Mouse (Mus musculus) CH12.LX (cell line): Measurements from ENCODE around the gene Olfr986. TPM values are rescaled to one million over a fixed set of nuclear protein-coding genes. Genes with fewer than 3 reads are reported as not detected.

Source experiments
- DNase-seq: peaks from one replicate; pipeline ENCODE4 v3.0.0-alpha.2; 2013; ENCODE audit errors: extremely low read depth
- H3K27ac ChIP-seq: 2 replicates; pipeline ENCODE4 v1.5.1; 2012; ENCODE audit warnings: low read depth, mild to moderate bottlenecking, control low read depth, moderate library complexity; ENCODE audit not compliant: insufficient read depth
- H3K27me3 ChIP-seq: replicated peaks from 2 replicates; pipeline ENCODE3; 2012; ENCODE audit warnings: inconsistent platforms
- H3K36me3 ChIP-seq, 2 experiments: replicated peaks in 1 of 2; 2 replicates each; pipeline versions ENCODE3 to v1.6.1; 2012; ENCODE audit warnings: inconsistent platforms in 1 of 2, low read length in 1 of 2, mild to moderate bottlenecking in 1 of 2, mixed read lengths in 1 of 2, moderate library complexity in 1 of 2; ENCODE audit not compliant: control insufficient read depth in 1 of 2, insufficient read depth in 1 of 2
- H3K4me1 ChIP-seq, 2 experiments: 2 replicates each; pipeline ENCODE4 v1.6.1; 2012; ENCODE audit warnings: inconsistent platforms in 1 of 2, moderate library complexity in 1 of 2; ENCODE audit not compliant: insufficient read depth in 2 of 2, control insufficient read depth in 1 of 2
- H3K4me2 ChIP-seq: 2 replicates; pipeline ENCODE4 v1.6.1; 2012; ENCODE audit warnings: low read depth, mild to moderate bottlenecking, control low read depth; ENCODE audit not compliant: poor library complexity, insufficient read depth, severe bottlenecking
- H3K4me3 ChIP-seq, 3 experiments: fragments of 150-350 bp in 1 of 3; sonication (generic) in 1 of 3; replicated peaks in 1 of 3; 2 replicates each; pipeline versions ENCODE3 to v1.5.1; 2011 to 2012; ENCODE audit warnings: low read depth in 2 of 3, low read length in 2 of 3, mild to moderate bottlenecking in 2 of 3, moderate library complexity in 2 of 3, control low read depth in 1 of 3, improper control_type of control experiment in 1 of 3, inconsistent platforms in 1 of 3, mixed read lengths in 1 of 3; ENCODE audit not compliant: poor library complexity in 1 of 3
- H3K79me2 ChIP-seq: replicated peaks from 2 replicates; pipeline ENCODE4 v1.6.1; 2012; ENCODE audit warnings: mild to moderate bottlenecking, moderate library complexity; ENCODE audit not compliant: control insufficient read depth, poor library complexity, insufficient read depth, severe bottlenecking; ENCODE audit errors: extremely low read depth
- H3K9ac ChIP-seq: 2 replicates; pipeline ENCODE4 v1.6.1; 2012; ENCODE audit warnings: low read depth, mild to moderate bottlenecking, control low read depth, moderate library complexity; ENCODE audit not compliant: insufficient read depth
- H3K9me3 ChIP-seq: replicated peaks from 2 replicates; pipeline ENCODE3; 2012; ENCODE audit warnings: low read length, inconsistent platforms, mixed read lengths
- EP300 ChIP-seq: IDR thresholded peaks from 2 replicates; pipeline ENCODE4 v1.6.1; 2011; ENCODE audit warnings: low read length, improper control_type of control experiment
- JUN ChIP-seq: IDR thresholded peaks from 2 replicates; pipeline ENCODE4 v1.6.1; 2011; ENCODE audit warnings: low read depth, mild to moderate bottlenecking, low read length, improper control_type of control experiment, moderate library complexity; ENCODE audit not compliant: insufficient read depth
- KAT2A ChIP-seq: IDR thresholded peaks from 2 replicates; pipeline ENCODE4 v1.6.1; 2012; ENCODE audit warnings: low read length, improper control_type of control experiment, inconsistent platforms; ENCODE audit not compliant: insufficient replicate concordance
- PAX5 ChIP-seq: IDR thresholded peaks from 2 replicates; pipeline ENCODE4 v1.6.1; 2012; ENCODE audit warnings: low read length, inconsistent platforms, mixed read lengths
- POLR2A ChIP-seq: IDR thresholded peaks from 2 replicates; pipeline ENCODE4 v1.6.1; 2011; ENCODE audit warnings: low read depth, mild to moderate bottlenecking, improper control_type of control experiment, low read length
- RCOR1 ChIP-seq: conservative IDR thresholded peaks from 2 replicates; pipeline ENCODE4 v1.6.1; 2012; ENCODE audit warnings: low read depth, mild to moderate bottlenecking, inconsistent platforms, low read length, improper control_type of control experiment
- USF2 ChIP-seq: conservative IDR thresholded peaks from 2 replicates; pipeline ENCODE4 v1.6.1; 2011; ENCODE audit warnings: low read depth, low read length, improper control_type of control experiment
- ZC3H11A ChIP-seq: IDR thresholded peaks from 2 replicates; pipeline ENCODE4 v1.6.1; 2012; ENCODE audit warnings: low read depth, mild to moderate bottlenecking, inconsistent platforms, low read length, improper control_type of control experiment
- ZKSCAN1 ChIP-seq: IDR thresholded peaks from 2 replicates; pipeline ENCODE4 v1.6.1; 2012; ENCODE audit warnings: low read depth, inconsistent platforms, low read length, improper control_type of control experiment, borderline replicate concordance
- ZNF384 ChIP-seq: IDR thresholded peaks from 2 replicates; pipeline ENCODE4 v1.6.1; 2012; ENCODE audit warnings: low read depth, low read length, improper control_type of control experiment, inconsistent platforms
- dilution Hi-C: fragments of 300-500 bp; cut with MboI; formaldehyde crosslinking; loops from 2 replicates; pipeline ENCODE4 v1.14.3; 2020; ENCODE audit warnings: low sequenced_read_pairs; ENCODE audit not compliant: extremely low pct_unique_long_range_greater_than_20kb, extremely low pct_ligation_motif_present
- in situ Hi-C: fragments of 300-500 bp; cut with MboI; formaldehyde crosslinking; loops from 3 replicates; pipeline ENCODE4 v1.14.3; 2019; ENCODE audit warnings: low sequenced_read_pairs, low pct_ligation_motif_present, low pct_unique_long_range_greater_than_20kb, mixed read lengths
- polyA plus RNA-seq: library from polyadenylated mRNA; unstranded; fragments of >175 nt; gene quantifications from 2 replicates; pipeline ENCODE4 v1.2.1, GENCODE M21; 2012; ENCODE audit warnings: low read depth; ENCODE audit not compliant: insufficient read length
- total RNA-seq, 2 experiments: library from RNA; depleted of rRNA; stranded (reverse); fragments of 300-350 nt in 1 of 2; fragments of >200 nt in 1 of 2; gene quantifications; 2 replicates each; pipeline ENCODE4 v1.2.3; 2012 to 2014

The Olfr986 gene
- total and polyA plus RNA-seq, 3 experiments = 0.04 TPM; not detected in 2

DNA sequence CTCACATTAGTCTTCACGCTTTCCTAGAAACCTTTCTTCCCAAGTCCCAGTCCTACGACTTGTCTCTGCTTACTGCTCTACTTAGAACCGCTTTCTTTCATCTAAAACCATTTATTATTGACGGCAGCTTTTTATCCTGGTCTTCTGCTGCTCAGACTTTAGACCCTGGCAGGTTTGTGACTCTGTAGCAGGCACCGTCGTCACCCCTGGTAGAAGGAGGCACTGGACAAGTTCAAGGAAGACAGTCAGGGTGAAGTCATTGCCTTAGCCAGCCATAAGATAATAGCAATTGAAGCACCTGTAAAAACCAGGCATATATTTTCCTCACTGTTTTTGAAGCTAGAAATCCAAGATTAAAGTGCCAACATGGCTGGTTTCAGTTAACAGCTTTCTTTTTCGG is 54.5 kb downstream of the Olfr986 start:
- Histone ChIP-seq H3K9ac (no peak overlapping the region), H3K9me3 (peaks cover 3% of the 10 kb centered on the region), H3K4me1 (no peaks in the 10 kb centered on the region), H3K4me2 (no peak overlapping the region), H3K27ac (no peak overlapping the region), H3K36me3 (no peaks in the 10 kb centered on the region), H3K27me3 (no peaks in the 10 kb centered on the region), H3K79me2 (no peaks in the 10 kb centered on the region), H3K4me3 (no peak overlapping the region)
- dilution Hi-C loops (no loop called here), in situ Hi-C loops (loop anchor here (25.0 kb wide), 1 partner anchor 352 kb away; no protein-coding TSS in a partner anchor)
- DNase-seq = no peak
- TF ChIP-seq USF2 = no peak
- TF ChIP-seq ZKSCAN1 = no peak
- TF ChIP-seq JUN = no peak
- TF ChIP-seq POLR2A = no peak
- TF ChIP-seq ZNF384 = no peak
- TF ChIP-seq EP300 = no peak
- TF ChIP-seq KAT2A = no peak
- no peak for TF ChIP-seq RCOR1
- TF ChIP-seq PAX5 = no peak
- no peak for TF ChIP-seq ZC3H11A

Other genes starting within 250 kb of the Olfr986 start
- not detected in 2 replicates for gene Olfr974, start 243.4 kb upstream of the Olfr986 start, total RNA-seq (2012; rRNA removed)
- not detected in 2 replicates for gene Olfr974, start 243.4 kb upstream of the Olfr986 start, total RNA-seq (2014; rRNA removed)
- not detected in 2 replicates for gene Olfr974, start 243.4 kb upstream of the Olfr986 start, polyA plus RNA-seq
- not detected in 2 replicates for gene Olfr975, start 228.9 kb upstream of the Olfr986 start, total RNA-seq (2012; rRNA removed)
- gene Olfr975, start 228.9 kb upstream of the Olfr986 start, total RNA-seq (2014; rRNA removed) = not detected in 2 replicates
- not detected in 2 replicates for gene Olfr975, start 228.9 kb upstream of the Olfr986 start, polyA plus RNA-seq
- not detected in 2 replicates for gene Olfr976, start 219.8 kb upstream of the Olfr986 start, total RNA-seq (2012; rRNA removed)
- not detected in 2 replicates for gene Olfr976, start 219.8 kb upstream of the Olfr986 start, total RNA-seq (2014; rRNA removed)
- gene Olfr976, start 219.8 kb upstream of the Olfr986 start, polyA plus RNA-seq = not detected in 2 replicates
- gene Olfr978, start 188.8 kb upstream of the Olfr986 start, total RNA-seq (2012; rRNA removed) = not detected in 2 replicates
- gene Olfr978, start 188.8 kb upstream of the Olfr986 start, total RNA-seq (2014; rRNA removed) = not detected in 2 replicates
- not detected in 2 replicates for gene Olfr978, start 188.8 kb upstream of the Olfr986 start, polyA plus RNA-seq
- not detected in 2 replicates for gene Olfr979, start 177.5 kb upstream of the Olfr986 start, total RNA-seq (2012; rRNA removed)
- gene Olfr979, start 177.5 kb upstream of the Olfr986 start, total RNA-seq (2014; rRNA removed) = not detected in 2 replicates
- not detected in 2 replicates for gene Olfr979, start 177.5 kb upstream of the Olfr986 start, polyA plus RNA-seq
- gene Olfr980, start 171.3 kb upstream of the Olfr986 start, total RNA-seq (2012; rRNA removed) = not detected in 2 replicates
- gene Olfr980, start 171.3 kb upstream of the Olfr986 start, total RNA-seq (2014; rRNA removed) = not detected in 2 replicates
- not detected in 2 replicates for gene Olfr980, start 171.3 kb upstream of the Olfr986 start, polyA plus RNA-seq
- not detected in 2 replicates for gene Olfr981, start 159.5 kb upstream of the Olfr986 start, total RNA-seq (2012; rRNA removed)
- not detected in 2 replicates for gene Olfr981, start 159.5 kb upstream of the Olfr986 start, total RNA-seq (2014; rRNA removed)
- not detected in 2 replicates for gene Olfr981, start 159.5 kb upstream of the Olfr986 start, polyA plus RNA-seq
- gene Olfr982, start 107.1 kb upstream of the Olfr986 start, total RNA-seq (2012; rRNA removed) = not detected in 2 replicates
- gene Olfr982, start 107.1 kb upstream of the Olfr986 start, total RNA-seq (2014; rRNA removed) = not detected in 2 replicates
- gene Olfr982, start 107.1 kb upstream of the Olfr986 start, polyA plus RNA-seq = 0.09 TPM in 1 of 2 replicates, not detected in the other
- gene Olfr983, start 87.3 kb upstream of the Olfr986 start, total RNA-seq (2012; rRNA removed) = not detected in 2 replicates
- not detected in 2 replicates for gene Olfr983, start 87.3 kb upstream of the Olfr986 start, total RNA-seq (2014; rRNA removed)
- gene Olfr983, start 87.3 kb upstream of the Olfr986 start, polyA plus RNA-seq = not detected in 2 replicates
- not detected in 2 replicates for gene Olfr984, start 66.7 kb upstream of the Olfr986 start, total RNA-seq (2012; rRNA removed)
- gene Olfr984, start 66.7 kb upstream of the Olfr986 start, total RNA-seq (2014; rRNA removed) = not detected in 2 replicates
- gene Olfr984, start 66.7 kb upstream of the Olfr986 start, polyA plus RNA-seq = not detected in 2 replicates
- gene Olfr985, start 50.7 kb upstream of the Olfr986 start, total RNA-seq (2012; rRNA removed) = not detected in 2 replicates
- gene Olfr985, start 50.7 kb upstream of the Olfr986 start, total RNA-seq (2014; rRNA removed) = not detected in 2 replicates
- not detected in 2 replicates for gene Olfr985, start 50.7 kb upstream of the Olfr986 start, polyA plus RNA-seq
- not detected in 2 replicates for gene Tmem225, start 32.8 kb upstream of the Olfr986 start, total RNA-seq (2012; rRNA removed)
- not detected in 2 replicates for gene Tmem225, start 32.8 kb upstream of the Olfr986 start, total RNA-seq (2014; rRNA removed)
- gene Tmem225, start 32.8 kb upstream of the Olfr986 start, polyA plus RNA-seq = not detected in 2 replicates
- 3.7 and 3.9 TPM in 2 replicates for gene Zfp202, start 11.4 kb downstream of the Olfr986 start, total RNA-seq (2012; rRNA removed)
- 3.9 and 4.2 TPM in 2 replicates for gene Zfp202, start 11.4 kb downstream of the Olfr986 start, total RNA-seq (2014; rRNA removed)
- 3.5 and 4.2 TPM in 2 replicates for gene Zfp202, start 11.4 kb downstream of the Olfr986 start, polyA plus RNA-seq
- 0.34 and 0.50 TPM in 2 replicates for gene Scn3b, start 88.3 kb downstream of the Olfr986 start, total RNA-seq (2012; rRNA removed)
- 0.07 and 0.08 TPM in 2 replicates for gene Scn3b, start 88.3 kb downstream of the Olfr986 start, total RNA-seq (2014; rRNA removed)
- not detected in 2 replicates for gene Scn3b, start 88.3 kb downstream of the Olfr986 start, polyA plus RNA-seq